19 mouse cellular contexts compared by ENCODE assay signal in genomic region chr8:127095763-127096162, GRCm38 (mm10). TPM values are rescaled to one million over a fixed set of nuclear protein-coding genes. Genes with fewer than 3 reads are reported as not detected.
"Had no signal": no experiment of that assay in that cellular context is flagged by ENCODE, and none has a peak within 500 bp of the region (broad histone marks: within the 10 kb centered on the region; RNA-seq: fewer than 3 reads in every experiment).

No protein-coding gene starts in this region.

- ATAC-seq: intestine, postnatal 0 days; liver, embryonic 12.5 days; midbrain, embryonic 16.5 days had no signal

- H3K4me3 ChIP-seq: layer of hippocampus, adult 2 months; limb, embryonic 10.5 days; limb, embryonic 13.5 days; liver, embryonic 12.5 days; liver, embryonic 15.5 days; midbrain, embryonic 12.5 days had no signal

- H3K36me3 ChIP-seq: limb, embryonic 13.5 days; liver, embryonic 12.5 days; liver, embryonic 15.5 days; midbrain, embryonic 12.5 days had no signal

- H3K4me2 ChIP-seq: liver, embryonic 12.5 days; liver, embryonic 15.5 days; lung, embryonic 14.5 days; midbrain, embryonic 12.5 days had no signal

- DNase-seq: kidney, adult 2 months; kidney, postnatal 25 days; layer of hippocampus, adult 9-11 months; liver; lung, embryonic 14.5 days; retina, postnatal 1 day; thymus, adult 18-20 months; thymus, postnatal 36 days had no signal

- H3K9ac ChIP-seq: limb, embryonic 13.5 days; liver, embryonic 12.5 days; liver, embryonic 15.5 days; lung, embryonic 14.5 days; midbrain, embryonic 12.5 days had no signal

- H3K9me3 ChIP-seq: limb, embryonic 10.5 days; limb, embryonic 13.5 days; liver, embryonic 12.5 days; liver, embryonic 15.5 days; midbrain, embryonic 12.5 days had no signal

- H3K27me3 ChIP-seq: limb, embryonic 13.5 days; liver, embryonic 12.5 days; midbrain, embryonic 12.5 days had no signal

- H3K27ac ChIP-seq: kidney, postnatal 0 days; layer of hippocampus, adult 2 months; limb, embryonic 10.5 days; liver, embryonic 12.5 days; liver, embryonic 15.5 days; macrophage; midbrain, embryonic 12.5 days had no signal

RNA-seq across cellular contexts. Expression of gene Pard3, which starts 32.1 kb away (rescaled TPM):
- total RNA-seq: megakaryocyte, adult 5-6 weeks had no signal
- polyA plus RNA-seq: macrophage had no signal
